Mouse (Mus musculus) erythroblast, embryonic 14.5 days (primary cell): ENCODE data around the gene Pstpip1. TPM values are rescaled to one million over a fixed set of nuclear protein-coding genes. Genes with fewer than 3 reads are reported as not detected.

Experiments
- H3K27me3 ChIP-seq: 2 replicates; pipeline ENCODE4 v1.6.1; 2012; ENCODE audit warnings: inconsistent platforms; ENCODE audit not compliant: control insufficient read depth
- H3K36me3 ChIP-seq: 2 replicates; pipeline ENCODE4 v1.6.1; 2012; ENCODE audit warnings: mild to moderate bottlenecking, inconsistent platforms; ENCODE audit not compliant: control insufficient read depth
- H3K4me1 ChIP-seq: 2 replicates; pipeline ENCODE4 v1.6.1; 2012; ENCODE audit warnings: inconsistent platforms; ENCODE audit not compliant: control insufficient read depth
- H3K4me3 ChIP-seq: replicated peaks from 2 replicates; pipeline ENCODE3; 2012; ENCODE audit warnings: moderate library complexity, mild to moderate bottlenecking, inconsistent platforms
- H3K9me3 ChIP-seq: 2 replicates; pipeline ENCODE4 v1.6.1; 2012; ENCODE audit warnings: low read length, inconsistent platforms, mixed read lengths; ENCODE audit not compliant: control insufficient read depth
- GATA1 ChIP-seq: IDR thresholded peaks from 2 replicates; pipeline ENCODE4 v1.6.1; 2012; ENCODE audit warnings: low read length, inconsistent platforms, mixed read lengths
- TAL1 ChIP-seq: IDR thresholded peaks from 3 replicates; pipeline ENCODE4 v1.6.1; 2012; ENCODE audit warnings: low read length, inconsistent platforms, mixed read lengths
- polyA plus RNA-seq: library from polyadenylated mRNA; stranded (reverse); fragments of >175 nt; gene quantifications from 2 replicates; pipeline ENCODE4 v1.2.3, GENCODE M21; 2012

Pstpip1 gene
- polyA plus RNA-seq, 1 experiment: 0.06 TPM

GRCm38 (mm10) chr9:56122973-56123372, 33.2 kb downstream of the Pstpip1 start:
- TF ChIP-seq GATA1 (no peak), TAL1 (no peak)
- Histone ChIP-seq H3K27me3 (no peaks in the 10 kb centered on the region), H3K9me3 (no peaks in the 10 kb centered on the region), H3K4me3 (no peak overlapping the region), H3K36me3 (no peaks in the 10 kb centered on the region), H3K4me1 (peaks cover 8% of the 10 kb centered on the region)

GRCm38 (mm10) chr9:56123613-56124012, 33.9 kb downstream of the Pstpip1 start:
- H3K4me1 ChIP-seq: peaks cover 13% of the 10 kb centered on the region
- TF ChIP-seq GATA1 (no peak), TAL1 (no peak)
- H3K27me3 ChIP-seq: no peaks in the 10 kb centered on the region
- no peak overlapping the region for H3K4me3 ChIP-seq
- H3K36me3 ChIP-seq: no peaks in the 10 kb centered on the region
- no peaks in the 10 kb centered on the region for H3K9me3 ChIP-seq

- Histone ChIP-seq H3K4me3 (no peak overlapping the region), H3K27me3 (no peaks in the 10 kb centered on the region), H3K4me1 (peaks cover 9% of the 10 kb centered on the region), H3K9me3 (no peaks in the 10 kb centered on the region), H3K36me3 (peaks cover 3% of the 10 kb centered on the region)
- no peak for TF ChIP-seq GATA1
These were observed 34.8 kb downstream of the Pstpip1 start for GRCm38 (mm10) chr9:56124561-56124960.

- H3K36me3 ChIP-seq: peaks cover 3% of the 10 kb centered on the region
- no peaks in the 10 kb centered on the region for H3K27me3 ChIP-seq
- no peaks in the 10 kb centered on the region for H3K9me3 ChIP-seq
- H3K4me3 ChIP-seq: no peak overlapping the region
- TF ChIP-seq TAL1: no peak
- no peak for TF ChIP-seq GATA1
- H3K4me1 ChIP-seq: peaks cover 9% of the 10 kb centered on the region
These were observed 36.9 kb downstream of the Pstpip1 start for GRCm38 (mm10) chr9:56126453-56127173.

GRCm38 (mm10) chr9:56128331-56128730, 38.6 kb downstream of the Pstpip1 start:
- Histone ChIP-seq H3K9me3 (no peaks in the 10 kb centered on the region), H3K27me3 (no peaks in the 10 kb centered on the region), H3K36me3 (peaks cover 3% of the 10 kb centered on the region), H3K4me3 (no peak overlapping the region), H3K4me1 (peaks cover 9% of the 10 kb centered on the region)
- TF ChIP-seq GATA1: no peak
- TF ChIP-seq TAL1: no peak

GRCm38 (mm10) chr9:56129951-56130350, 40.2 kb downstream of the Pstpip1 start:
- H3K27me3 ChIP-seq: no peaks in the 10 kb centered on the region
- no peak for TF ChIP-seq GATA1
- no peak for TF ChIP-seq TAL1
- no peak overlapping the region for H3K4me3 ChIP-seq
- no peaks in the 10 kb centered on the region for H3K9me3 ChIP-seq
- H3K4me1 ChIP-seq: peaks cover 9% of the 10 kb centered on the region
- peaks cover 9% of the 10 kb centered on the region for H3K36me3 ChIP-seq

- Histone ChIP-seq H3K4me1 (peaks cover 9% of the 10 kb centered on the region), H3K36me3 (peaks cover 9% of the 10 kb centered on the region), H3K27me3 (no peaks in the 10 kb centered on the region), H3K4me3 (no peak overlapping the region), H3K9me3 (no peaks in the 10 kb centered on the region)
- TF ChIP-seq GATA1 (no peak), TAL1 (no peak)
These were observed 40.8 kb downstream of the Pstpip1 start for GRCm38 (mm10) chr9:56130536-56130935.

GRCm38 (mm10) chr9:56131813-56132525, 42.2 kb downstream of the Pstpip1 start:
- no peak overlapping the region for H3K4me3 ChIP-seq
- H3K9me3 ChIP-seq: no peaks in the 10 kb centered on the region
- H3K27me3 ChIP-seq: no peaks in the 10 kb centered on the region
- TF ChIP-seq TAL1 (no peak), GATA1 (no peak)
- H3K36me3 ChIP-seq: peaks cover 14% of the 10 kb centered on the region
- H3K4me1 ChIP-seq: peaks cover 6% of the 10 kb centered on the region

- Histone ChIP-seq H3K36me3 (peaks cover 14% of the 10 kb centered on the region), H3K27me3 (no peaks in the 10 kb centered on the region), H3K4me1 (peaks cover 3% of the 10 kb centered on the region; the same call in 1 of the 2 replicates), H3K9me3 (no peaks in the 10 kb centered on the region), H3K4me3 (no peak overlapping the region)
- TF ChIP-seq GATA1 (no peak), TAL1 (no peak)
These were observed 44.2 kb downstream of the Pstpip1 start for GRCm38 (mm10) chr9:56133970-56134369.

GRCm38 (mm10) chr9:56134614-56135013, 44.9 kb downstream of the Pstpip1 start:
- Histone ChIP-seq H3K4me3 (no peak overlapping the region), H3K4me1 (peaks cover 3% of the 10 kb centered on the region; the same call in 1 of the 2 replicates), H3K9me3 (no peaks in the 10 kb centered on the region), H3K36me3 (peaks cover 11% of the 10 kb centered on the region), H3K27me3 (no peaks in the 10 kb centered on the region)
- no peak for TF ChIP-seq GATA1
